Mouse (Mus musculus) midbrain, embryonic 12.5 days (tissue): ENCODE measurements around the gene Il1f6. TPM values are rescaled to one million over a fixed set of nuclear protein-coding genes. Genes with fewer than 3 reads are reported as not detected.

Source experiments
- polyA plus RNA-seq: library from polyadenylated mRNA; unstranded; fragments of >200 nt; fragmentation: Nextera tagmentation; extraction: Ambion mirVana; gene quantifications from 2 replicates; pipeline ENCODE4 v1.2.1, GENCODE M21; 2016

Gene Il1f6
- polyA plus RNA-seq, 1 experiment from 2014 or later: not detected

Other genes with a start within 250 kb of the Il1f6 start
- 1.0 and 2.1 TPM in 2 replicates for gene Hnmt, start 166.0 kb upstream of the Il1f6 start, polyA plus RNA-seq
- not detected in 2 replicates for gene Tbpl2, start 118.8 kb upstream of the Il1f6 start, polyA plus RNA-seq
- gene Il1f8, start 62.3 kb upstream of the Il1f6 start, polyA plus RNA-seq: not detected in 2 replicates
- gene Il1f9, start 28.9 kb upstream of the Il1f6 start, polyA plus RNA-seq: not detected in 2 replicates
- gene Il1f5, start 61.5 kb downstream of the Il1f6 start, polyA plus RNA-seq: not detected in 2 replicates
- gene Il1f10, start 75.8 kb downstream of the Il1f6 start, polyA plus RNA-seq: not detected in 2 replicates
- gene Il1rn, start 121.4 kb downstream of the Il1f6 start, polyA plus RNA-seq: 0.18 TPM in 1 of 2 replicates, not detected in the other
- gene Psd4, start 152.2 kb downstream of the Il1f6 start, polyA plus RNA-seq: 0.77 and 0.96 TPM in 2 replicates